Mouse (Mus musculus) lung, postnatal 0 days (tissue): ENCODE data around the gene Rev3l. TPM values are rescaled to one million over a fixed set of nuclear protein-coding genes. Genes with fewer than 3 reads are reported as not detected.

Experiments
- ATAC-seq: fragments of 200-750 bp; cut with Nextera tagmentation; 2 replicates; pipeline ENCODE4 v1.8.0; 2017; ENCODE audit warnings: moderate library complexity
- DNase-seq: peaks from one replicate; pipeline ENCODE4 v3.0.0-alpha.2; 2016; ENCODE audit warnings: low spot score
- H3K27ac ChIP-seq: fragments of 300-500 bp; sonication (generic); 2 replicates; pipeline ENCODE4 v1.5.1; 2014; ENCODE audit warnings: antibody characterized with exemption, mild to moderate bottlenecking, low read length, mixed read lengths
- H3K27me3 ChIP-seq: fragments of 300-500 bp; sonication (generic); replicated peaks from 2 replicates; pipeline ENCODE4 v1.6.1; 2014; ENCODE audit warnings: low read length, mixed read lengths; ENCODE audit not compliant: insufficient read depth
- H3K36me3 ChIP-seq: fragments of 300-500 bp; sonication (generic); 2 replicates; pipeline ENCODE4 v1.6.1; 2014; ENCODE audit warnings: low read length, mixed read lengths; ENCODE audit not compliant: insufficient read depth
- H3K4me1 ChIP-seq: fragments of 300-500 bp; sonication (generic); 2 replicates; pipeline ENCODE4 v1.6.1; 2014; ENCODE audit warnings: antibody characterized with exemption, low read depth, low read length, mixed read lengths; ENCODE audit not compliant: insufficient read depth
- H3K4me2 ChIP-seq: fragments of 300-500 bp; sonication (generic); replicated peaks from 2 replicates; pipeline ENCODE4 v1.6.1; 2014; ENCODE audit warnings: low read depth, mild to moderate bottlenecking, low read length, moderate library complexity, mixed read lengths
- H3K4me3 ChIP-seq: fragments of 300-500 bp; sonication (generic); 2 replicates; pipeline ENCODE4 v1.5.1; 2014; ENCODE audit warnings: low read depth, low read length
- H3K9ac ChIP-seq: fragments of 300-500 bp; sonication (generic); replicated peaks from 2 replicates; pipeline ENCODE4 v1.6.1; 2014; ENCODE audit warnings: low read depth, mild to moderate bottlenecking
- H3K9me3 ChIP-seq: fragments of 300-500 bp; sonication (generic); 2 replicates; pipeline ENCODE4 v1.6.1; 2016; ENCODE audit warnings: low read length, mixed read lengths
- CTCF ChIP-seq: IDR thresholded peaks from 2 replicates; pipeline ENCODE4 v1.5.1; 2016; ENCODE audit warnings: antibody characterized with exemption, mild to moderate bottlenecking
- EP300 ChIP-seq: IDR thresholded peaks from 2 replicates; pipeline ENCODE4 v1.6.1; 2016; ENCODE audit warnings: antibody characterized with exemption, mild to moderate bottlenecking, control low read depth
- WGBS: fragments of 180-500 bp; shearing (Covaris S2); extraction: QIAGEN DNeasy Blood & Tissue Kit; methylation state at CpG from one replicate; pipeline ENCODE4 v1.1.7; 2014; 5-methylcytosine and 5-hydroxymethylcytosine counted together
- polyA plus RNA-seq: library from polyadenylated mRNA; unstranded; fragments of >200 nt; fragmentation: Nextera tagmentation; extraction: Ambion mirVana; gene quantifications from 2 replicates; pipeline ENCODE4 v1.2.1, GENCODE M21; 2015

The Rev3l gene
- polyA plus RNA-seq, 1 experiment from 2014 or later, result 12.9 TPM

DNA sequence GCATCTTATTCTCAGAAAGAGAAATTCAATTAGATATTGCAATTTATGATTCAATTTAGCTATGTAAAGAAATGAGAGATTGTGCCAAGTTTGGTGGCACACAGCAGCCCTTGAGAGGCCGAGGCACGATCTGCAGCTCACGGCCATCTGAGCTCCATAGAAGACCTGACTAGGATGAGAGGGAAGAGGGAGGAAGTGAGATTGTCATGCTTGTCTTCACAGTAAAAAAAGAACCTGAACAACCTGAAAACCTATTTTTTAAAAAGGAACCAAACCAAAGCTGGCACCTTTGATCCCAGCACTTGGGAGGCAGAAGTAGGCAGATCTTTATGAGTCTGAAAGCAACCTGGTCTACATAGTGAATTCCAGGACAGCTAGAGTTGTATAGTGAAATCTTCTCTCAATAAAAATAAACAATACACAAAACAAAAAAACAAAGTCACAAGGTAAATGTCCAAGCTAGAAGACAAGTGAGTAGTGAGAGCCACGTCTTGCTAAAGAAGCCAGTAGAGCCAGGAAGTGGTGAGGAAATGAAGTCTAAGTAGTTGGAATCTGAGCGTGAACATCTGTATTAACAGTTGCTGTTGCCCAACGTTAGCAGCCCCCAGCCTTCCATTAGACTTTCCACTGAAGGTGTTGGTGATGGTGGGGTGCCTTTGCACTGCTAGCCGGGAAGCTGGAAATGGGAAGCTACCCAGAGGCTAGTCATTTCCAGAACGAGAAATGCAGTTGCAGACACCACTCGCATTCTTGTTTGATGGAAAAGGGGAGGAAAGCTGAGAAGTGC, 42.2 kb downstream of the Rev3l start:
- DNase-seq (peak; percentile 81), ATAC-seq (peak; percentile 75)
- Histone ChIP-seq H3K4me3 (no peak overlapping the region), H3K4me1 (peaks cover 3% of the 10 kb centered on the region; the same call in 1 of the 2 replicates), H3K9ac (no peak overlapping the region), H3K27me3 (no peaks in the 10 kb centered on the region), H3K27ac (0 out of 2 replicates have a peak overlapping the region, but pooled peaks have one; percentile 22), H3K36me3 (no peaks in the 10 kb centered on the region), H3K9me3 (no peaks in the 10 kb centered on the region), H3K4me2 (no peak overlapping the region)
- TF ChIP-seq CTCF (no peak), EP300 (no peak)
- WGBS, result 55% methylated on average over 9 of the region's 9 CpGs

- DNase-seq, result no peak
- WGBS, result 87% methylated on average over 3 of the region's 3 CpGs
- no peak for ATAC-seq
These were observed 45.0 kb downstream of the Rev3l start for GRCm38 (mm10) chr10:39776927-39777326.

DNA sequence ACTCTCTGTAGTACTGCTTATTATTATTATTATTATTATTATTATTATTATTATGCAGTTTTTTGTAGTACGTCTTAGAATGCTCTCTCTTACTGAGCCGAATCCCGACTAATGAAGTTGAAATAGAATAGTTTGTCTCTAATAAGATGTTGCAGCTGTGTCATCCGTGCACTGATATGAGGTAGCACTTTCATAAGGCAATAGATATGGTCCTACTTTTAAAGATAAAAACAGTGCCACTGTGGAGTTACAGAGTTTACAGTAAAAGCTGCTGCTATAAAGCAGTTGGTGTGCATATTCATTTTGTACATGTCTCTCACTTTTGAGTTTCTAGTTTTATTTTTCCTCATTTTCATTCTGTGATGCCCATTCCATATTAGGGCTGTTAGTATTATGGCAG, 46.4 kb downstream of the Rev3l start:
- TF ChIP-seq CTCF, result no peak
- TF ChIP-seq EP300, result no peak
- WGBS, result 79% methylated on average over 4 of the region's 4 CpGs
- Histone ChIP-seq H3K9ac (no peak overlapping the region), H3K36me3 (no peaks in the 10 kb centered on the region), H3K4me2 (no peak overlapping the region), H3K27ac (no peak overlapping the region), H3K4me1 (no peaks in the 10 kb centered on the region), H3K9me3 (no peaks in the 10 kb centered on the region), H3K4me3 (no peak overlapping the region), H3K27me3 (no peaks in the 10 kb centered on the region)
- no peak for DNase-seq
- ATAC-seq, result no peak

More at GRCm38 (mm10) chr10:39776927-39777326, 45.0 kb downstream of the Rev3l start:
- H3K36me3 ChIP-seq, result no peaks in the 10 kb centered on the region
- no peak overlapping the region for H3K9ac ChIP-seq
- TF ChIP-seq EP300 (no peak), CTCF (no peak; the same call in 1 of the 2 replicates)
- H3K4me1 ChIP-seq, result peaks cover 3% of the 10 kb centered on the region; the same call in 1 of the 2 replicates
- no peaks in the 10 kb centered on the region for H3K9me3 ChIP-seq
- H3K27ac ChIP-seq, result no peak overlapping the region
- no peak overlapping the region for H3K4me2 ChIP-seq
- no peaks in the 10 kb centered on the region for H3K27me3 ChIP-seq
- H3K4me3 ChIP-seq, result no peak overlapping the region

DNA sequence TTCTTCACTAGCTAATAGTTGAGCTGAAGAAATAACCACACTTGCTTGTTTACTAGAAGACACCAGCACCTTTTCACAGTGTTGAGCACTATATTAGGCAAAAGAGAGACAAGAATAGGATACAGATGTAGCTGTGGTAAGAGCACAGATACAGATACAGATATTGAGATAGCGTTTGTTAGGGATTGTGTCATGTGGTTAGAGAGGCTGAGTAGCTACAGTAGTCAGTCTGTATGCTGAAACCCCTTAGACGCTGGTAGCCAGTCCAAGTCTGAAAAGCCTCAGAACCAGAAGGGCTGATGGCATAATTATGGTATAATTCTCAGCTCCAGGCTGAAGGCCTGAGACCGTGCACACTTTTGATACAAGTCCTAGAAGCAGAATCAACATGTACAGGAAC, 53.3 kb downstream of the Rev3l start:
- H3K27ac ChIP-seq, result no peak overlapping the region
- 82% methylated on average over 3 of the region's 3 CpGs for WGBS
- no peaks in the 10 kb centered on the region for H3K4me1 ChIP-seq
- H3K36me3 ChIP-seq, result no peaks in the 10 kb centered on the region
- H3K4me2 ChIP-seq, result no peak overlapping the region
- DNase-seq (no peak), ATAC-seq (no peak)
- no peaks in the 10 kb centered on the region for H3K9me3 ChIP-seq
- H3K27me3 ChIP-seq, result no peaks in the 10 kb centered on the region
- no peak for TF ChIP-seq CTCF
- TF ChIP-seq EP300, result no peak
- H3K4me3 ChIP-seq, result no peak overlapping the region
- H3K9ac ChIP-seq, result no peak overlapping the region

- Histone ChIP-seq H3K9ac (no peak overlapping the region), H3K4me2 (no peak overlapping the region), H3K27me3 (no peaks in the 10 kb centered on the region), H3K4me3 (no peak overlapping the region), H3K9me3 (no peaks in the 10 kb centered on the region), H3K27ac (no peak overlapping the region), H3K36me3 (0 out of 2 replicates have a peak, but pooled peaks cover 5% of the 10 kb centered on the region), H3K4me1 (no peaks in the 10 kb centered on the region)
- DNase-seq, result no peak
- no peak for ATAC-seq
- 51% methylated on average over 1 of the region's 1 CpGs for WGBS
- TF ChIP-seq EP300 (no peak), CTCF (peak; percentile 10; the same call in 1 of the 2 replicates)
These were observed 61.4 kb downstream of the Rev3l start for GRCm38 (mm10) chr10:39793295-39793694.

DNA sequence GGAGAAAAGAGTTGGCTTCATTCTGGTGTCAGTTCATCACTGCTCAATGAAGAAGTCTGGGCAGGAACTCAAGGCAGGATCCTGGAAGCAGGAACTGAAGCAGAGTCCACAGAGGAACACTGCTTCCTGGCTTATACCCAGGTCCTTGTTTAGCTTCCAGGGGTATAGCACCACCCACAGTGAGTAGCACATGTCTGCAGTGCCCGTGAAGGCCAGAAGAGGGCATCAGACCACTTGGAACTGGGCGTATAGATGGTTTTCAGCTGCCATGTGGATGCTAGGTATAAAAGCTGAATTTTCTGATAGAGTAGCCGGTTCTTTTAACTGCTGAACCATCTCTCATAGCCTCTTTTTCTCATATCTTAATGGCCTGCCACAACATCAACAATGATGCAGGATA, 79.6 kb downstream of the Rev3l start:
- Histone ChIP-seq H3K9me3 (no peaks in the 10 kb centered on the region), H3K4me1 (no peaks in the 10 kb centered on the region), H3K36me3 (peaks cover 15% of the 10 kb centered on the region; the same call in 1 of the 2 replicates), H3K27me3 (no peaks in the 10 kb centered on the region), H3K4me3 (no peak overlapping the region), H3K27ac (no peak overlapping the region), H3K9ac (no peak overlapping the region), H3K4me2 (no peak overlapping the region)
- no peak for ATAC-seq
- DNase-seq, result peak; percentile 31
- WGBS, result 69% methylated on average over 3 of the region's 3 CpGs
- TF ChIP-seq CTCF, result peak; percentile 64
- TF ChIP-seq EP300, result no peak
